Mouse (Mus musculus) stomach, embryonic 14.5 days (tissue): ENCODE results near the gene Lclat1. TPM values are rescaled to one million over a fixed set of nuclear protein-coding genes. Genes with fewer than 3 reads are reported as not detected.

Experiments used
- ATAC-seq: fragments of 200-750 bp; cut with Nextera tagmentation; 2 replicates; pipeline ENCODE4 v1.8.0; 2017; ENCODE audit warnings: low read depth, moderate TSS enrichment; ENCODE audit not compliant: insufficient number of reproducible peaks, insufficient read depth, low FRiP score
- H3K27ac ChIP-seq: fragments of 300-500 bp; sonication (generic); 2 replicates; pipeline ENCODE4 v1.5.1; 2014; ENCODE audit warnings: mild to moderate bottlenecking, low read length, moderate library complexity, mixed read lengths
- H3K27me3 ChIP-seq: fragments of 300-500 bp; sonication (generic); 2 replicates; pipeline ENCODE4 v1.6.1; 2014; ENCODE audit warnings: low read length, control low read depth, mixed read lengths; ENCODE audit not compliant: control insufficient read depth, insufficient read depth
- H3K36me3 ChIP-seq: fragments of 300-500 bp; sonication (generic); 2 replicates; pipeline ENCODE4 v1.6.1; 2014; ENCODE audit warnings: mild to moderate bottlenecking, control low read depth, low read length, moderate library complexity, mixed read lengths; ENCODE audit not compliant: control insufficient read depth, insufficient read depth
- H3K4me1 ChIP-seq: fragments of 300-500 bp; sonication (generic); 2 replicates; pipeline ENCODE4 v1.6.1; 2014; ENCODE audit warnings: low read length, control low read depth, mixed read lengths; ENCODE audit not compliant: control insufficient read depth, insufficient read depth
- H3K4me2 ChIP-seq: fragments of 300-500 bp; sonication (generic); replicated peaks from 2 replicates; pipeline ENCODE4 v1.6.1; 2014; ENCODE audit warnings: low read depth, low read length, control low read depth
- H3K4me3 ChIP-seq: fragments of 300-500 bp; sonication (generic); 2 replicates; pipeline ENCODE4 v1.5.1; 2014; ENCODE audit warnings: low read depth, low read length, control low read depth
- H3K9ac ChIP-seq: fragments of 300-500 bp; sonication (generic); replicated peaks from 2 replicates; pipeline ENCODE4 v1.6.1; 2014; ENCODE audit warnings: low read depth, mild to moderate bottlenecking, control low read depth, low read length, moderate library complexity, mixed read lengths
- H3K9me3 ChIP-seq: fragments of 300-500 bp; sonication (generic); 2 replicates; pipeline ENCODE4 v1.6.1; 2016; ENCODE audit warnings: low read depth, low read length, control low read depth; ENCODE audit not compliant: control insufficient read depth
- WGBS: fragments of 180-500 bp; shearing (Covaris S2); extraction: QIAGEN DNeasy Blood & Tissue Kit; methylation state at CpG from one replicate; pipeline ENCODE4 v1.1.7; 2014; 5-methylcytosine and 5-hydroxymethylcytosine counted together
- polyA plus RNA-seq: library from polyadenylated mRNA; unstranded; fragments of >200 nt; fragmentation: Nextera tagmentation; extraction: Ambion mirVana; gene quantifications from 2 replicates; pipeline ENCODE4 v1.2.1, GENCODE M21; 2014

The Lclat1 gene
- polyA plus RNA-seq, 1 experiment from 2014 or later, result 20.0 TPM

GRCm38 (mm10) chr17:73225442-73225841, 117.7 kb downstream of the Lclat1 start:
- Histone ChIP-seq H3K4me2 (no peak overlapping the region), H3K27ac (no peak overlapping the region), H3K9me3 (no peaks in the 10 kb centered on the region), H3K27me3 (no peaks in the 10 kb centered on the region), H3K9ac (no peak overlapping the region), H3K36me3 (no peaks in the 10 kb centered on the region), H3K4me1 (peaks cover 12% of the 10 kb centered on the region), H3K4me3 (no peak overlapping the region)
- no peak for ATAC-seq

- no peak overlapping the region for H3K4me3 ChIP-seq
- H3K27me3 ChIP-seq, result no peaks in the 10 kb centered on the region
- WGBS, result 38% methylated on average over 5 of the region's 5 CpGs
- no peaks in the 10 kb centered on the region for H3K36me3 ChIP-seq
- no peak overlapping the region for H3K9ac ChIP-seq
- H3K4me1 ChIP-seq, result peaks cover 12% of the 10 kb centered on the region
- H3K27ac ChIP-seq, result no peak overlapping the region
- no peaks in the 10 kb centered on the region for H3K9me3 ChIP-seq
- ATAC-seq, result no peak
- H3K4me2 ChIP-seq, result no peak overlapping the region
These were observed 118.2 kb downstream of the Lclat1 start for GRCm38 (mm10) chr17:73225996-73226395.

- H3K9ac ChIP-seq, result no peak overlapping the region
- no peak for ATAC-seq
- 90% methylated on average over 2 of the region's 2 CpGs for WGBS
- H3K4me1 ChIP-seq, result peaks cover 12% of the 10 kb centered on the region
- H3K4me2 ChIP-seq, result no peak overlapping the region
- H3K9me3 ChIP-seq, result no peaks in the 10 kb centered on the region
- H3K36me3 ChIP-seq, result no peaks in the 10 kb centered on the region
- no peaks in the 10 kb centered on the region for H3K27me3 ChIP-seq
- H3K27ac ChIP-seq, result no peak overlapping the region
- H3K4me3 ChIP-seq, result no peak overlapping the region
These were observed 118.8 kb downstream of the Lclat1 start for GRCm38 (mm10) chr17:73226595-73226994.

DNA sequence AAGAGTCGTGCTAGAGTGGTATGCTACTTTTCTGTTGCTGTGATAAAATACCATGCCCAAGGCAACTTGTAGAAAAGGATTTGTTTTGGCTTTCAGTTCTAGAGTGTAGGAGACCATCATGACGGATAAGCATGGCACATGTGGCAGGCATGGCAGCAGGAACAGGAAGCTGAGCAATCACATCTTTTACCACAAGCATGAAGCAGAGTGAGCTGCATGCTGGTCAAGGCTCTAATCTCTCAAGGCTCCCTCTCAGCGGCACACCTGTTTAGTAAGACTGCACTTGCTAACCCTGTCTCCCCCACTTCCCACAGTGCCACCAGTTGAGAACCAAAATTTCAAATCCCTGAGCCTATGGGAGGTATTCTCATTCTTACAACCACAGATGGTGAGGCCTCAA, 119.6 kb downstream of the Lclat1 start:
- 92% methylated on average over 3 of the region's 3 CpGs for WGBS
- no peaks in the 10 kb centered on the region for H3K36me3 ChIP-seq
- peaks cover 8% of the 10 kb centered on the region for H3K4me1 ChIP-seq
- ATAC-seq, result no peak
- no peak overlapping the region for H3K9ac ChIP-seq
- H3K27ac ChIP-seq, result no peak overlapping the region
- H3K9me3 ChIP-seq, result no peaks in the 10 kb centered on the region
- H3K27me3 ChIP-seq, result no peaks in the 10 kb centered on the region
- H3K4me3 ChIP-seq, result no peak overlapping the region
- no peak overlapping the region for H3K4me2 ChIP-seq

DNA sequence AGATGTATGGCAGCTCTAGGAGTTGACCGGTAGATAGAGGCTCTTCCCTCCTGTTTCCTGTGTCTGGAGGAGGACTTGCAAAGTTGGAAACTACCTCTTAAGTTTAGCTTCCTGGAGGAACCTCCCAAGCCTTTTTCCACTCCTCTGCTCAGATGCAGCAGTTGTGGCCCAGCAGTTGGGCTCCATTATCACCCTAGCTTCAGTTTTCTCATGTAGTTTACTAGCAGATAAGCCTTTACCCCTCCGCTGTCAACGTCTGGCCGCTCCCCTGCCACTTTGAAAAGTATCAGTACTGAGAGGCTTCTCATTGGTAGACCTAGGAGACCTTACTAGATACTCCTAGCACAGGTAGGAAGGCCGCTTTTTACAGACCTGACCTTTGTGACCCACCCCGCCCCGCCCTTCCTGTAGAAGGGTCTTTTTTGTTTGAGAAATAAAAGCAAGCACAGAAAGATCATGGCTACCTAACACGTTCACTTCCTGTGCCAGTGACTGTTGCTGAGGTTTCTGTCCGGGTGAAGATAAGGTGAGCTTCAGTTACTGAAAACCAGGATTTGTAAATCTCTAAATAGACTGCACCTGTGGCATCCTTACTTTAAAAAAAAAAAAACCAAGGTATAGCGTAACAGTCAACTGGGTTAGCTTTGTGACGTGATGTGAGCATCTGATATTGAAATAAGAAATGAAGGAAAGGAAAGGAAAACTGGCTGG, 121.8 kb downstream of the Lclat1 start:
- Histone ChIP-seq H3K4me3 (no peak overlapping the region), H3K9me3 (no peaks in the 10 kb centered on the region), H3K27me3 (no peaks in the 10 kb centered on the region), H3K27ac (no peak overlapping the region), H3K4me1 (peaks cover 3% of the 10 kb centered on the region), H3K4me2 (no peak overlapping the region), H3K36me3 (no peaks in the 10 kb centered on the region), H3K9ac (no peak overlapping the region)
- no peak for ATAC-seq
- 85% methylated on average over 11 of the region's 11 CpGs for WGBS

DNA sequence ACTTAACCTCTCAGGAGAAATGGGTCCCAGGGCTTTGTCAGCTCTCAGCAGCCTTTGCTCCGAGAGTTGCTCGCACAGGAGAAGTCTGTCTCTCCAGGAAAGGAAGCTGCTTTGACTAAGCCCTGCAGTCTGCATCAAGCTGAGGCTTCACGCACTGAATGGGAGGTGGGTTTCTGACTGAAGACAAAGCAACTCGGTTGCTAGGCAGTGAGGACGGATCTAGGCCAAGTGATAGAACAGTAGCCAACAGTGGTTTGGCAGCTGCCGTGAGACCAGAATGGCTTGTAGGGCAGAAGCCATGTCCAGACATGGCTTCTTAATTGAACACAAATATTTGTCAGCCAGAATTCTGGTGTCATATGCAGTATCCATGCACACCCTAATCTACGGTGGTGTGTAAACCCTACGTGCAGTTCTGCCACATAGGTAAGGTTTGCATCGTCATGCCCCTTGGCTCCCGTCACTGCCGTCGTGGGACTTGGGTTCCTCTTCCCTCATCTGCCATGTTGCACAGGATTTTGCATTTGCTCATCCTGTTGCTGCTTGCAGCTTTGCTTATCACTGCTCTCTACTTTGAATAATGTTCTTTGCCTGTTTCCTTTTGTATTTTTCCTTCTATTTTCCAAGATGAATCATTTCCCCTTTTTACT, 122.7 kb downstream of the Lclat1 start:
- Histone ChIP-seq H3K9ac (no peak overlapping the region), H3K4me1 (no peaks in the 10 kb centered on the region), H3K4me2 (no peak overlapping the region), H3K27ac (no peak overlapping the region), H3K27me3 (no peaks in the 10 kb centered on the region), H3K36me3 (no peaks in the 10 kb centered on the region), H3K9me3 (no peaks in the 10 kb centered on the region), H3K4me3 (no peak overlapping the region)
- 91% methylated on average over 12 of the region's 12 CpGs for WGBS
- no peak for ATAC-seq

- H3K9ac ChIP-seq, result no peak overlapping the region
- H3K4me2 ChIP-seq, result no peak overlapping the region
- no peaks in the 10 kb centered on the region for H3K4me1 ChIP-seq
- WGBS, result 93% methylated on average over 1 of the region's 1 CpGs
- H3K4me3 ChIP-seq, result no peak overlapping the region
- no peak for ATAC-seq
- H3K27ac ChIP-seq, result no peak overlapping the region
- H3K36me3 ChIP-seq, result no peaks in the 10 kb centered on the region
- no peaks in the 10 kb centered on the region for H3K27me3 ChIP-seq
- H3K9me3 ChIP-seq, result no peaks in the 10 kb centered on the region
These were observed 123.6 kb downstream of the Lclat1 start for GRCm38 (mm10) chr17:73231337-73231736.

- no peaks in the 10 kb centered on the region for H3K27me3 ChIP-seq
These were observed 124.8 kb downstream of the Lclat1 start for GRCm38 (mm10) chr17:73232593-73232992.

DNA sequence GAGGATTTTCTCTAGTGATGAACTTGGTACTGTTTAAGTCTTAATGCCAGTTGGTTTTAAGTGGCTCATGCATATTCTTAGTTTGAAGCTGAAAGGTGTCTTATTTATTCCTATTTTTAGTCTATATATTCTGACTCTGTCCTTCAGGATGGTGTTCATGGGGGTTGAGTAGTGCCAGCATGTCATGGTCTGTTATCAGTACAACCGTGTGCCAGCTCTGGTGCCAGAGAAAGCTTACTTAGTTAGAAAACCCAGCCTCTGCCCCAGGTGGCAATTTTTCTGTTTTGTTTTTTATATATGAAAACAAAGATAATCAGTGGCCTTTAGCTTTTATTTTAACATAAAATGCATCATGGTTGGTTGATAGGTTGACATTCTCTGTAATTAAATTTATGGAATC, 126.2 kb downstream of the Lclat1 start:
- no peaks in the 10 kb centered on the region for H3K36me3 ChIP-seq
- ATAC-seq, result no peak
- no peak overlapping the region for H3K4me3 ChIP-seq
- no peaks in the 10 kb centered on the region for H3K27me3 ChIP-seq
- no peaks in the 10 kb centered on the region for H3K9me3 ChIP-seq
- WGBS, result 97% methylated on average over 1 of the region's 1 CpGs
- H3K27ac ChIP-seq, result no peak overlapping the region
- H3K4me1 ChIP-seq, result no peaks in the 10 kb centered on the region
- H3K4me2 ChIP-seq, result no peak overlapping the region
- no peak overlapping the region for H3K9ac ChIP-seq

More at GRCm38 (mm10) chr17:73232593-73232992, 124.8 kb downstream of the Lclat1 start:
- Histone ChIP-seq H3K4me3 (no peak overlapping the region), H3K36me3 (no peaks in the 10 kb centered on the region), H3K27ac (no peak overlapping the region), H3K9me3 (no peaks in the 10 kb centered on the region), H3K4me1 (no peaks in the 10 kb centered on the region), H3K9ac (no peak overlapping the region), H3K4me2 (no peak overlapping the region)
- no peak for ATAC-seq
- WGBS, result 95% methylated on average over 2 of the region's 2 CpGs
